Mouse (Mus musculus): ENCODE data around the gene Atp5s. TPM values are rescaled to one million over a fixed set of nuclear protein-coding genes. Genes with fewer than 3 reads are reported as not detected.

Atp5s gene
- total and polyA plus RNA-seq, 2 experiments from 2014 or later = 19.9 to 23.0 TPM

DNA sequence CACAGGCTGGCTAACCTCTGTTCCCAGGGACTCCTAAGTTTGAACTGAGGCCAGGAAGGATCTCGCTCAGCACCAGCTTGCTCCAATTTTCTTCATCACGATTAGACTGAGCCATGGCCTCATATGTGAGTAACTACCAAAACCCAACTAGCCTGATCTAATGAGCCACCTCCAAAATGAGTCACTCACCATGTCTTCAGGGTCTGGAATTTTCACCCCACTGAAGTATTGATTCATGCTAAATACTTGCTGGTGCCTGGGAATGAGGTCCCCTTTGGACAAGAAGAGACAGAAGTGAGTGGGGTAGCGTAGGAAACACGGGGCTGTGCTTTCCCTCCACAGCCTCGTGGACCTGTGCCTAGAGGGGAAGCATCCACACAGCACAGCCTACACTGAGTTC is 29.2 kb downstream of the Atp5s start:
- Histone ChIP-seq H3K27me3 (ENCODE audit: insufficient read depth, low read length) (no peaks in the 10 kb centered on the region), H3K4me2 (ENCODE audit: low read depth) (no peak overlapping the region), H3K9me3 (ENCODE audit: low read length) (no peaks in the 10 kb centered on the region), H3K4me3 (ENCODE audit: low read depth, low read length) (no peak overlapping the region), H3K4me1 (ENCODE audit: insufficient read depth) (peaks cover 8% of the 10 kb centered on the region; the same call in 1 of the 2 replicates), H3K36me3 (ENCODE audit: insufficient read depth) (no peaks in the 10 kb centered on the region), H3K27ac (ENCODE audit: low read depth, low read length) (no peak overlapping the region), H3K9ac (no peak overlapping the region)
- TF ChIP-seq CTCF (IDR thresholded peaks at IDR 0.05; ENCODE audit: low read depth) = no peak
- 78% methylated on average over 5 of the region's 5 CpGs for WGBS
- ATAC-seq (no peak), DNase-seq (no peak)

DNA sequence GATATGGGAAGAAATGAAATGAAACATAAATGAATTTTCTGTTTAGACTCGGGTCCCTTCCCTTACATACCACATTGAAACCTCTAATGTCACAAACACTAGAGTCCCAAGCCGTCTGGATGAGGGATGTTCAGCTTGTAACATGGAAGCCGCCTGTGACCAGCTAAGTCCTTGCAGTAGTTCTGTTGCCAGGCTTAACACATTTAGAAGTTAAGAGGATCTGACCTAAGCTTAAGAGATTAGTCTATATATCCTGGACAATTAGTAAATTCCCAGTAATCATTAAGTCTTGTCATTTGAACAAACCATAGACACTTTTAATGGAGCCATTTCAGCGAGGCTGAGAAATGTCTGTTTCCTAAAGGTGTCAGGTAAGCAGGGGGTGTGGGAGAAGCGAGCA is 31.3 kb downstream of the Atp5s start:
- no peak for ATAC-seq
- Histone ChIP-seq H3K27ac (ENCODE audit: low read depth, low read length) (no peak overlapping the region), H3K9me3 (ENCODE audit: low read length) (no peaks in the 10 kb centered on the region), H3K9ac (no peak overlapping the region), H3K4me2 (ENCODE audit: low read depth) (no peak overlapping the region), H3K27me3 (ENCODE audit: insufficient read depth, low read length) (no peaks in the 10 kb centered on the region), H3K4me1 (ENCODE audit: insufficient read depth) (peaks cover 9% of the 10 kb centered on the region; the same call in 1 of the 2 replicates), H3K36me3 (ENCODE audit: insufficient read depth) (no peaks in the 10 kb centered on the region), H3K4me3 (ENCODE audit: low read depth, low read length) (no peak overlapping the region)
- no peak for DNase-seq
- TF ChIP-seq CTCF (IDR thresholded peaks at IDR 0.05; ENCODE audit: low read depth) = no peak
- WGBS = 80% methylated on average over 5 of the region's 5 CpGs

DNA sequence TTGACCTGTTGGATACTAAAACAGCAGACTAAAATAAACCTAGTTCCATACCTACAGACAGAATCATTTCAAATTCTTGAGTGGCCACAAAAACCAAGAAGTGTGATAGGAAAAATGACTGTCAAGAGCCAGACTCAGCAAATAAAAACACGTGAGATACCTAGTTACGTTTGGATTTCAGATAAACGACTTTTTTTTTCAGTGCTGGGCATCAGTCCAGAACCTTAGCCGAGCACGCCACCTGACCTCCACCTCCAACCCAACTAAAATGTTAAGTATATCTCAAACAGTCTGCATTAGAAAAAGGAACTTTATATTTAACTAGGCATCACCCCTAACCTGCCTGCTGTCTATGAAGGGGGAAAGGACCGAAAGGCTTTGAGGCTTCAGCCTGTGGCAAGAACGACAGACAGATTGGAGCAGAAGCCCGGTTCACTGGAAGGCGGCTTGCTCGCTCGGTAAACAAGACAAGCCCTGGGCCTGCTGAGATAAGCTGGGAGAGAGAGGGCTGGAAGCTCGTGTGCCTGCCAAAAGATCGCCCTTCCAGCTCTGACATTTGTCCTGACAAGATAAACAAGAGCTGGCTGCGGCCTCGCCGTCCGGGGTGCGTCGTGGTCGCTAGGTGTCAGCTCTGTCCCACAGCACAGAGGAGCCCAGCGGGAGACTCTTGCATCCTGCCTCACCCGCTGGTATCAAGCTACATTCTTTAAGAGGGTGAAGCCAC is 32.8 kb downstream of the Atp5s start:
- Histone ChIP-seq H3K4me3 (ENCODE audit: low read depth, low read length) (no peak overlapping the region; the same call in 1 of the 2 replicates), H3K9ac (0 out of 2 replicates have a peak overlapping the region, but pooled peaks have one; percentile 14), H3K9me3 (ENCODE audit: low read length) (no peaks in the 10 kb centered on the region), H3K27me3 (ENCODE audit: insufficient read depth, low read length) (no peaks in the 10 kb centered on the region), H3K27ac (ENCODE audit: low read depth, low read length) (no peak overlapping the region), H3K36me3 (ENCODE audit: insufficient read depth) (no peaks in the 10 kb centered on the region), H3K4me2 (ENCODE audit: low read depth) (peak overlapping the region; percentile 41), H3K4me1 (ENCODE audit: insufficient read depth) (peaks cover 11% of the 10 kb centered on the region; the same call in 1 of the 2 replicates)
- ATAC-seq (peak; percentile 80), DNase-seq (peak; percentile 71)
- 14% methylated on average over 22 of the region's 22 CpGs for WGBS
- TF ChIP-seq CTCF (IDR thresholded peaks at IDR 0.05; ENCODE audit: low read depth) = peak; percentile 70

DNA sequence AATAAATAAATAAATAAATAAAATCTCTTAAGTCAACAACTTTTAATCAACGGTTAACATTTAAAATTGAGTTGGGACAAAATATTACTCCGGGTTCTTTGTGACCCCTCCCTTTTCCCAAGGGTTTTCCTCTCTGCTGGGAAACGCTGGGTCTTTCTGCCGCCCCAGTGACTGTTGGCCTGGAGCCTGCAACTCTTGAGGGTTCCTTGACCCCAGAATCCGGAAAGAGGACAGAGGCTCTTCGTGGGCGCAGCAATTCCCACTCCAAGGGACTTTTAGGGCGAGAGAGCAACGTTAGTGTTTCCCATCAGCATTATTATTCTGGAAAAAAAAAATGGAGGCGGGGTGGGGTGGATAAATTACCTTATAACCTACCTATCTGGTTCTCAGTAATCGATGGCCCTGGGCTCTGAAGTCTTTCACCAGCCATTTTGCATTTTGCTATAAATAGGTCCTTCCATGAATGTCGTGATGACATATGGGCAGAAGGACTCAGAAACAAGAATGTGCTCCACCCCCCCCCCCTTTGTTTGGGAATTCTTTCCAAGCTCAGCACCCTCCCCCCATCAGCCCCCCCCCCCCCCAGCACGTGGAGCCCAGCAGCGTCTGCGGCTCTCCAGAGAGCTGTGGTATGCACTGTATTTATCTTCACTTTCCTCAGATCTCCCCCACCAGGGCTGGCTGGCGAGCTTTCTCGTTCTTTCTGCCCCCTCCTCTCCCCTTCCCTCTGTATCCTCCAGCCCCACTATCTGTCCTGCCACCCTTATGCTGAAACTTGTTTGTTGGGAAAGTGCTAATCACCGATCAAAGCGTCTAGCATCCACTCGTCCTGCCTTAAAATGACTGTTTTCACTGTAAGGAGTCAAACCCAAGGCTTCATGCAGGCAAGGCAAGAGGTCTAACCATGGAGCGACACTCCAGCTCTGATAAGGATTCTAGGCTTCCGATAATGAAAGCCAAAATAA is 33.8 kb downstream of the Atp5s start:
- no peak for TF ChIP-seq CTCF (IDR thresholded peaks at IDR 0.05; ENCODE audit: low read depth)
- Histone ChIP-seq H3K4me3 (ENCODE audit: low read depth, low read length) (no peak overlapping the region; the same call in 1 of the 2 replicates), H3K27me3 (ENCODE audit: insufficient read depth, low read length) (no peaks in the 10 kb centered on the region), H3K4me1 (ENCODE audit: insufficient read depth) (peaks cover 11% of the 10 kb centered on the region; the same call in 1 of the 2 replicates), H3K9ac (no peak overlapping the region), H3K4me2 (ENCODE audit: low read depth) (peak overlapping the region; percentile 41), H3K27ac (ENCODE audit: low read depth, low read length) (0 out of 2 replicates have a peak overlapping the region, but pooled peaks have one; percentile 21), H3K36me3 (ENCODE audit: insufficient read depth) (no peaks in the 10 kb centered on the region), H3K9me3 (ENCODE audit: low read length) (no peaks in the 10 kb centered on the region)
- WGBS = 14% methylated on average over 22 of the region's 22 CpGs
- ATAC-seq (0 out of 2 replicates have a peak, but pooled peaks have one; percentile 33), DNase-seq (no peak)

DNA sequence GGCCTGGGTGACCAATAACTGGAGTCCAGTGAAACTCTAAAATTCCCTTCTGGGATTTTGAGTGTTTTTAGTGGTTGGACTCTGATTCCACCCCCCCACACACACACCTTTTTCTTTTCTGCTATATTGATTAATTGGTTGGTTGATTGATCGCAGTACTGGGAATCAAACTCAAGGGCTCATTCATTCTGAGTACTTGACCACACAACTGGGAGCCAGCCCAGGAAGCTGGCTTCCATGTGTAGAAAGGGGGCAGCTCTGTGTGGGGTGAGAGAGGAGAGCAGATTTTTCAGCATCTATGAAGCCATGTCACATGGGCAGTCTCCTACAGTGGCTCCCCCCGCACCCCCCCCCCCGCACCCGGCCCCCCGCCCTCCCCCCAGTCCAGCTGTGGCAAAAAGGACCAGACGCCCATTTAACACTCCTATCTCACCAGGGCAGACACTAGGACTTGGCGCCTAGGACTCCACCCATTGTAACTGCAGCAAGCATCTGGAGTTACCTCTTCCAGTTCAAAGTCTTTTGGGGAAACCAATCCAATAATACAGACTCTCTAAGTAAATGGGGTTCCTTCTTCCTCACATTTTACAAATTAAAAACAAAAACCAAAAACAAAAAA is 34.6 kb downstream of the Atp5s start:
- H3K27me3 ChIP-seq (ENCODE audit: insufficient read depth, low read length) = no peaks in the 10 kb centered on the region
- H3K4me2 ChIP-seq (ENCODE audit: low read depth) = no peak overlapping the region
- DNase-seq (no peak), ATAC-seq (no peak)
- H3K4me3 ChIP-seq (ENCODE audit: low read depth, low read length) = no peak overlapping the region
- no peaks in the 10 kb centered on the region for H3K36me3 ChIP-seq (ENCODE audit: insufficient read depth)
- no peak overlapping the region for H3K9ac ChIP-seq
- H3K4me1 ChIP-seq (ENCODE audit: insufficient read depth) = peaks cover 11% of the 10 kb centered on the region; the same call in 1 of the 2 replicates
- no peak overlapping the region for H3K27ac ChIP-seq (ENCODE audit: low read depth, low read length)
- TF ChIP-seq CTCF (IDR thresholded peaks at IDR 0.05; ENCODE audit: low read depth) = no peak
- no peaks in the 10 kb centered on the region for H3K9me3 ChIP-seq (ENCODE audit: low read length)
- 63% methylated on average over 7 of the region's 7 CpGs for WGBS

DNA sequence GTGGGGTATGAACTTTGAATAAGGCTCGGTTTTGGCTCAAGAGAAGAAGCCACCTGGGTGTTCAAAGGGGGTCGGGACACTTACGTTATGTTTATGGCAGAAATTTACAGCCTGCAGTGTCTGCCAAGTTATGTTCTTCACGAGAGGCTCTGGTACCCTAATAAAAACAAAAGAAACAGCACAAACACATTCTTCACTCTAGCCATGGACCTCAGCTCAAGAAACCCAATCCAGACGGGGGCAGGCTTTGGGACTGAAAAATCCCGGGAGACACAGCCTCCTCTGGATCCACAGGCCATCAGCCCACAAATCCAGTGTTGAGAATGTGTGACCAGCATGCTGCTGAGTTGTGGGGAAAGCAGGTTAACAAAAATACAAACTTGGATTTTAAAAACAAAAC is 35.3 kb downstream of the Atp5s start:
- Histone ChIP-seq H3K36me3 (ENCODE audit: insufficient read depth) (no peaks in the 10 kb centered on the region), H3K9me3 (ENCODE audit: low read length) (no peaks in the 10 kb centered on the region), H3K4me2 (ENCODE audit: low read depth) (no peak overlapping the region), H3K9ac (no peak overlapping the region), H3K4me3 (ENCODE audit: low read depth, low read length) (no peak overlapping the region), H3K4me1 (ENCODE audit: insufficient read depth) (peaks cover 11% of the 10 kb centered on the region; the same call in 1 of the 2 replicates), H3K27me3 (ENCODE audit: insufficient read depth, low read length) (no peaks in the 10 kb centered on the region), H3K27ac (ENCODE audit: low read depth, low read length) (no peak overlapping the region)
- DNase-seq (no peak), ATAC-seq (no peak)
- 71% methylated on average over 6 of the region's 6 CpGs for whole genome bisulfite sequencing
- TF ChIP-seq CTCF (IDR thresholded peaks at IDR 0.05; ENCODE audit: low read depth) = no peak

Measured in forebrain, postnatal 0 days (tissue).